Mouse (Mus musculus): Measurements from ENCODE around the gene Sipa1l2. TPM values are rescaled to one million over a fixed set of nuclear protein-coding genes. Genes with fewer than 3 reads are reported as not detected.

Gene Sipa1l2
- total and polyA plus RNA-seq, 2 experiments from 2014 or later = 10.1 to 52.6 TPM

- WGBS = 75% methylated on average over 21 of the region's 21 CpGs
- DNase-seq (ENCODE audit: low spot score) (no peak), ATAC-seq (ENCODE audit: low FRiP score) (no peak)
- Histone ChIP-seq H3K9ac (replicated peaks; ENCODE audit: low read length, poor library complexity, severe bottlenecking) (0 out of 2 replicates have a peak overlapping the region, but pooled peaks have one; percentile 4), H3K4me2 (ENCODE audit: low read depth, low read length, poor library complexity, severe bottlenecking) (no peak overlapping the region), H3K4me1 (ENCODE audit: insufficient read depth, low read length) (no peaks in the 10 kb centered on the region), H3K9me3 (ENCODE audit: low read length) (no peaks in the 10 kb centered on the region), H3K4me3 (ENCODE audit: low read depth, low read length) (no peak overlapping the region), H3K27me3 (ENCODE audit: insufficient read depth, low read length) (no peaks in the 10 kb centered on the region; the same call in 1 of the 2 replicates), H3K27ac (ENCODE audit: low read depth, low read length) (no peak overlapping the region), H3K36me3 (ENCODE audit: insufficient read depth, low read length) (no peaks in the 10 kb centered on the region)
- TF ChIP-seq CTCF (IDR thresholded peaks at IDR 0.05) = no peak
Observed at GRCm38 (mm10) chr8:125611799-125612560, 42.4 kb upstream of the Sipa1l2 start.

GRCm38 (mm10) chr8:125611024-125611798 is 41.6 kb upstream of the Sipa1l2 start:
- no peak overlapping the region for H3K27ac ChIP-seq (ENCODE audit: low read depth, low read length)
- no peak for ATAC-seq (ENCODE audit: low FRiP score)
- H3K4me2 ChIP-seq (ENCODE audit: low read depth, low read length, poor library complexity, severe bottlenecking) = no peak overlapping the region
- no peaks in the 10 kb centered on the region; the same call in 1 of the 2 replicates for H3K27me3 ChIP-seq (ENCODE audit: insufficient read depth, low read length)
- no peaks in the 10 kb centered on the region for H3K4me1 ChIP-seq (ENCODE audit: insufficient read depth, low read length)
- H3K36me3 ChIP-seq (ENCODE audit: insufficient read depth, low read length) = no peaks in the 10 kb centered on the region
- H3K9me3 ChIP-seq (ENCODE audit: low read length) = no peaks in the 10 kb centered on the region
- whole genome bisulfite sequencing = 84% methylated on average over 10 of the region's 10 CpGs
- H3K9ac ChIP-seq (replicated peaks; ENCODE audit: low read length, poor library complexity, severe bottlenecking) = no peak overlapping the region
- H3K4me3 ChIP-seq (ENCODE audit: low read depth, low read length) = no peak overlapping the region
- peak; percentile 49 for DNase-seq (ENCODE audit: low spot score)
- TF ChIP-seq CTCF (IDR thresholded peaks at IDR 0.05) = no peak

GRCm38 (mm10) chr8:125609737-125610136 is 40.1 kb upstream of the Sipa1l2 start:
- TF ChIP-seq CTCF (IDR thresholded peaks at IDR 0.05) = no peak
- ATAC-seq (ENCODE audit: low FRiP score) (no peak), DNase-seq (ENCODE audit: low spot score) (no peak)
- no peaks in the 10 kb centered on the region; the same call in 1 of the 2 replicates for H3K27me3 ChIP-seq (ENCODE audit: insufficient read depth, low read length)
- H3K27ac ChIP-seq (ENCODE audit: low read depth, low read length) = no peak overlapping the region
- no peak overlapping the region for H3K4me2 ChIP-seq (ENCODE audit: low read depth, low read length, poor library complexity, severe bottlenecking)
- WGBS = 93% methylated on average over 6 of the region's 6 CpGs
- no peak overlapping the region for H3K4me3 ChIP-seq (ENCODE audit: low read depth, low read length)
- H3K4me1 ChIP-seq (ENCODE audit: insufficient read depth, low read length) = no peaks in the 10 kb centered on the region
- no peak overlapping the region for H3K9ac ChIP-seq (replicated peaks; ENCODE audit: low read length, poor library complexity, severe bottlenecking)
- no peaks in the 10 kb centered on the region for H3K9me3 ChIP-seq (ENCODE audit: low read length)
- H3K36me3 ChIP-seq (ENCODE audit: insufficient read depth, low read length) = no peaks in the 10 kb centered on the region

GRCm38 (mm10) chr8:125607714-125608223 is 38.2 kb upstream of the Sipa1l2 start:
- WGBS = 87% methylated on average over 4 of the region's 4 CpGs
- Histone ChIP-seq H3K9ac (replicated peaks; ENCODE audit: low read length, poor library complexity, severe bottlenecking) (no peak overlapping the region), H3K9me3 (ENCODE audit: low read length) (no peaks in the 10 kb centered on the region), H3K4me2 (ENCODE audit: low read depth, low read length, poor library complexity, severe bottlenecking) (no peak overlapping the region), H3K27ac (ENCODE audit: low read depth, low read length) (no peak overlapping the region), H3K4me3 (ENCODE audit: low read depth, low read length) (no peak overlapping the region), H3K27me3 (ENCODE audit: insufficient read depth, low read length) (no peaks in the 10 kb centered on the region; the same call in 1 of the 2 replicates), H3K36me3 (ENCODE audit: insufficient read depth, low read length) (no peaks in the 10 kb centered on the region), H3K4me1 (ENCODE audit: insufficient read depth, low read length) (no peaks in the 10 kb centered on the region)
- no peak for DNase-seq (ENCODE audit: low spot score)
- no peak for ATAC-seq (ENCODE audit: low FRiP score)
- TF ChIP-seq CTCF (IDR thresholded peaks at IDR 0.05) = no peak

GRCm38 (mm10) chr8:125606937-125607336 is 37.3 kb upstream of the Sipa1l2 start:
- no peaks in the 10 kb centered on the region for H3K4me1 ChIP-seq (ENCODE audit: insufficient read depth, low read length)
- no peaks in the 10 kb centered on the region; the same call in 1 of the 2 replicates for H3K27me3 ChIP-seq (ENCODE audit: insufficient read depth, low read length)
- H3K36me3 ChIP-seq (ENCODE audit: insufficient read depth, low read length) = no peaks in the 10 kb centered on the region
- H3K27ac ChIP-seq (ENCODE audit: low read depth, low read length) = no peak overlapping the region
- no peak overlapping the region for H3K4me2 ChIP-seq (ENCODE audit: low read depth, low read length, poor library complexity, severe bottlenecking)
- WGBS = 76% methylated on average over 3 of the region's 3 CpGs
- H3K9me3 ChIP-seq (ENCODE audit: low read length) = no peaks in the 10 kb centered on the region
- H3K9ac ChIP-seq (replicated peaks; ENCODE audit: low read length, poor library complexity, severe bottlenecking) = no peak overlapping the region
- no peak for TF ChIP-seq CTCF (IDR thresholded peaks at IDR 0.05)
- DNase-seq (ENCODE audit: low spot score) = no peak
- H3K4me3 ChIP-seq (ENCODE audit: low read depth, low read length) = no peak overlapping the region
- ATAC-seq (ENCODE audit: low FRiP score) = no peak

Measured in midbrain, postnatal 0 days (tissue).